Mouse (Mus musculus) heart, embryonic 11.5 days (tissue): ENCODE results near the gene Sstr3. TPM values are rescaled to one million over a fixed set of nuclear protein-coding genes. Genes with fewer than 3 reads are reported as not detected.

Experiments used
- ATAC-seq: fragments of 200-750 bp; cut with Nextera tagmentation; replicated peaks from 2 replicates; pipeline ENCODE4 v1.8.0; 2017; ENCODE audit warnings: moderate library complexity; ENCODE audit not compliant: insufficient number of reproducible peaks, low FRiP score, low TSS enrichment
- H3K27ac ChIP-seq: fragments of 300-500 bp; sonication (generic); 2 replicates; pipeline ENCODE4 v1.5.1; 2014; ENCODE audit warnings: mild to moderate bottlenecking, low read depth, low read length
- H3K27me3 ChIP-seq: fragments of 300-500 bp; sonication (generic); 2 replicates; pipeline ENCODE4 v1.6.1; 2014; ENCODE audit warnings: mild to moderate bottlenecking, low read length, mixed read lengths; ENCODE audit not compliant: control insufficient read depth, insufficient read depth
- H3K36me3 ChIP-seq: fragments of 300-500 bp; sonication (generic); 2 replicates; pipeline ENCODE4 v1.6.1; 2014; ENCODE audit warnings: mild to moderate bottlenecking, low read length, moderate library complexity, mixed read lengths; ENCODE audit not compliant: control insufficient read depth, insufficient read depth
- H3K4me1 ChIP-seq: fragments of 300-500 bp; sonication (generic); 2 replicates; pipeline ENCODE4 v1.6.1; 2014; ENCODE audit warnings: low read length; ENCODE audit not compliant: control insufficient read depth, insufficient read depth
- H3K4me2 ChIP-seq: fragments of 300-500 bp; sonication (generic); 2 replicates; pipeline ENCODE4 v1.6.1; 2014; ENCODE audit warnings: mild to moderate bottlenecking, moderate library complexity
- H3K4me3 ChIP-seq: fragments of 300-500 bp; sonication (generic); 2 replicates; pipeline ENCODE4 v1.5.1; 2014; ENCODE audit warnings: low read depth, low read length
- H3K9ac ChIP-seq: fragments of 300-500 bp; sonication (generic); 2 replicates; pipeline ENCODE4 v1.6.1; 2014; ENCODE audit warnings: mild to moderate bottlenecking, low read depth, low read length, moderate library complexity
- H3K9me3 ChIP-seq: fragments of 300-500 bp; sonication (generic); replicated peaks from 2 replicates; pipeline ENCODE4 v1.6.1; 2016; ENCODE audit warnings: low read length; ENCODE audit not compliant: control insufficient read depth
- WGBS: fragments of 180-500 bp; shearing (Covaris S2); extraction: QIAGEN DNeasy Blood & Tissue Kit; methylation state at CpG from one replicate; pipeline ENCODE4 v1.1.7; 2014; ENCODE audit not compliant: insufficient replicate concordance; 5-methylcytosine and 5-hydroxymethylcytosine counted together
- polyA plus RNA-seq: library from polyadenylated mRNA; unstranded; fragments of >200 nt; fragmentation: Nextera tagmentation; extraction: Ambion mirVana; gene quantifications from 2 replicates; pipeline ENCODE4 v1.2.1, GENCODE M21; 2014

Gene Sstr3
- polyA plus RNA-seq, 1 experiment from 2014 or later, result 0.04 TPM

- Histone ChIP-seq H3K9ac (no peak overlapping the region), H3K9me3 (no peaks in the 10 kb centered on the region), H3K4me3 (no peak overlapping the region), H3K4me1 (peaks cover 12% of the 10 kb centered on the region), H3K27ac (no peak overlapping the region), H3K4me2 (0 out of 2 replicates have a peak overlapping the region, but pooled peaks have one; percentile 2), H3K36me3 (no peaks in the 10 kb centered on the region), H3K27me3 (peaks cover 52% of the 10 kb centered on the region)
- WGBS, result 33% methylated on average over 3 of the region's 3 CpGs
- ATAC-seq, result no peak
Measured at GRCm38 (mm10) chr15:78541606-78542005, 2.9 kb downstream of the Sstr3 start.

- Histone ChIP-seq H3K4me3 (no peak overlapping the region), H3K4me1 (peaks cover 12% of the 10 kb centered on the region), H3K36me3 (no peaks in the 10 kb centered on the region), H3K27ac (no peak overlapping the region), H3K9me3 (no peaks in the 10 kb centered on the region), H3K4me2 (no peak overlapping the region), H3K27me3 (peaks cover 52% of the 10 kb centered on the region), H3K9ac (no peak overlapping the region; the same call in 1 of the 2 replicates)
- ATAC-seq, result no peak
- 75% methylated on average over 3 of the region's 3 CpGs for WGBS
Measured at GRCm38 (mm10) chr15:78541036-78541435, 3.4 kb downstream of the Sstr3 start.

GRCm38 (mm10) chr15:78535723-78536421, 8.6 kb downstream of the Sstr3 start:
- Histone ChIP-seq H3K36me3 (no peaks in the 10 kb centered on the region), H3K4me3 (no peak overlapping the region), H3K27ac (no peak overlapping the region), H3K4me1 (peaks cover 10% of the 10 kb centered on the region), H3K4me2 (no peak overlapping the region), H3K27me3 (peaks cover 24% of the 10 kb centered on the region), H3K9ac (no peak overlapping the region), H3K9me3 (no peaks in the 10 kb centered on the region)
- ATAC-seq, result no peak
- WGBS, result 56% methylated on average over 10 of the region's 10 CpGs

- no peak for ATAC-seq
- 64% methylated on average over 10 of the region's 10 CpGs for WGBS
- Histone ChIP-seq H3K27ac (no peak overlapping the region), H3K27me3 (peaks cover 5% of the 10 kb centered on the region; the same call in 1 of the 2 replicates), H3K4me2 (no peak overlapping the region), H3K4me1 (peaks cover 30% of the 10 kb centered on the region), H3K9ac (no peak overlapping the region), H3K9me3 (no peaks in the 10 kb centered on the region), H3K36me3 (no peaks in the 10 kb centered on the region), H3K4me3 (no peak overlapping the region)
Measured at GRCm38 (mm10) chr15:78533346-78533835, 11.1 kb downstream of the Sstr3 start.

- WGBS, result 72% methylated on average over 10 of the region's 10 CpGs
- H3K36me3 ChIP-seq, result no peaks in the 10 kb centered on the region
- H3K27me3 ChIP-seq, result 0 out of 2 replicates have a peak, but pooled peaks cover 2% of the 10 kb centered on the region
- ATAC-seq, result no peak
- no peak overlapping the region for H3K4me2 ChIP-seq
- H3K4me1 ChIP-seq, result peaks cover 35% of the 10 kb centered on the region
- no peak overlapping the region for H3K9ac ChIP-seq
- H3K9me3 ChIP-seq, result no peaks in the 10 kb centered on the region
- no peak overlapping the region for H3K4me3 ChIP-seq
- H3K27ac ChIP-seq, result no peak overlapping the region
Measured at GRCm38 (mm10) chr15:78532566-78533345, 11.7 kb downstream of the Sstr3 start.

GRCm38 (mm10) chr15:78531901-78532469, 12.5 kb downstream of the Sstr3 start:
- Histone ChIP-seq H3K27me3 (0 out of 2 replicates have a peak, but pooled peaks cover 2% of the 10 kb centered on the region), H3K9me3 (no peaks in the 10 kb centered on the region), H3K9ac (peak overlapping the region; percentile 81), H3K36me3 (no peaks in the 10 kb centered on the region), H3K4me3 (peak overlapping the region; percentile 41), H3K4me1 (peaks cover 39% of the 10 kb centered on the region), H3K27ac (peak overlapping the region; percentile 80), H3K4me2 (peak overlapping the region; percentile 64)
- ATAC-seq, result peak; percentile 70
- WGBS, result 1% methylated on average over 25 of the region's 25 CpGs

GRCm38 (mm10) chr15:78531451-78531720, 13.1 kb downstream of the Sstr3 start:
- Histone ChIP-seq H3K4me1 (peaks cover 39% of the 10 kb centered on the region), H3K4me2 (peak overlapping the region; percentile 64), H3K4me3 (no peak overlapping the region), H3K9ac (peak overlapping the region; percentile 81), H3K36me3 (no peaks in the 10 kb centered on the region), H3K27ac (peak overlapping the region; percentile 80), H3K27me3 (no peaks in the 10 kb centered on the region), H3K9me3 (no peaks in the 10 kb centered on the region)
- ATAC-seq, result no peak
- WGBS, result 60% methylated on average over 4 of the region's 4 CpGs

GRCm38 (mm10) chr15:78530671-78531450, 13.6 kb downstream of the Sstr3 start, which contains the start of gene C1qtnf6:
Gene C1qtnf6 (minus strand): TSS chr15:78531416.
- Histone ChIP-seq H3K27me3 (no peaks in the 10 kb centered on the region), H3K4me3 (peak within 1 kb of the TSS; percentile 41), H3K27ac (peak within 1 kb of the TSS; percentile 80), H3K9me3 (no peaks in the 10 kb centered on the region), H3K36me3 (no peaks in the 10 kb centered on the region), H3K9ac (peak within 1 kb of the TSS; percentile 81), H3K4me2 (peak within 1 kb of the TSS; percentile 64), H3K4me1 (peaks cover 39% of the 10 kb centered on the region)
- ATAC-seq, result no peak
- 61% methylated on average over 17 of the region's 17 CpGs for WGBS
